Mouse (Mus musculus): ENCODE data around the gene Slc24a3. TPM values are rescaled to one million over a fixed set of nuclear protein-coding genes. Genes with fewer than 3 reads are reported as not detected.

The Slc24a3 gene
- polyA plus RNA-seq, 1 experiment from 2014 or later: 14.9 TPM

GRCm38 (mm10) chr2:145420967-145421888, 253.7 kb downstream of the Slc24a3 start:
- no peak overlapping the region for H3K4me2 ChIP-seq
- H3K4me3 ChIP-seq: no peak overlapping the region
- no peaks in the 10 kb centered on the region; the same call in 1 of the 2 replicates for H3K9me3 ChIP-seq
- 71% methylated on average over 5 of the region's 5 CpGs for WGBS
- no peaks in the 10 kb centered on the region for H3K36me3 ChIP-seq
- H3K27me3 ChIP-seq: no peaks in the 10 kb centered on the region
- H3K27ac ChIP-seq (replicated peaks): no peak overlapping the region; the same call in 1 of the 2 replicates
- H3K4me1 ChIP-seq (replicated peaks): peaks cover 6% of the 10 kb centered on the region
- no peak overlapping the region for H3K9ac ChIP-seq
- ATAC-seq (ENCODE audit: low read depth): no peak

DNA sequence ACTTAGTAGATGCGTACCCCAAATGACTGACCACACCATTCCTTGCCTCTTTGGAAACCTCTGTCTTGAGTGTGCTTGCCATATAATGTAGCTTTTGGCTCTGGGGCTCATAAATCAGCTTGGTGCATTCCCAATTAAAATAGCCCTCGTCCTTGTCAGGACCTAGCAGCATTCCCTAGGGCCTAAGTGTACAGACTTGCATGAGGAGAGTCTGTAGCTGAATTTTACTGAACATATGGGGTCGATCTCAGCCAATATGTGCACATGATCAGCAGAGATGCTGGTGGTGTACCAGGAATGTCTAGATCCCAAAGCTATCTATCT, 254.3 kb downstream of the Slc24a3 start:
- peaks cover 6% of the 10 kb centered on the region for H3K4me1 ChIP-seq (replicated peaks)
- no peak overlapping the region for H3K4me3 ChIP-seq
- ATAC-seq (ENCODE audit: low read depth): no peak
- H3K9me3 ChIP-seq: no peaks in the 10 kb centered on the region; the same call in 1 of the 2 replicates
- no peak overlapping the region for H3K4me2 ChIP-seq
- H3K27ac ChIP-seq (replicated peaks): no peak overlapping the region
- H3K27me3 ChIP-seq: no peaks in the 10 kb centered on the region
- 34% methylated on average over 3 of the region's 3 CpGs for WGBS
- no peak overlapping the region for H3K9ac ChIP-seq
- H3K36me3 ChIP-seq: no peaks in the 10 kb centered on the region

- Histone ChIP-seq H3K4me1 (replicated peaks) (no peaks in the 10 kb centered on the region), H3K27me3 (no peaks in the 10 kb centered on the region), H3K36me3 (no peaks in the 10 kb centered on the region), H3K9me3 (no peaks in the 10 kb centered on the region), H3K27ac (replicated peaks) (no peak overlapping the region), H3K4me3 (no peak overlapping the region), H3K9ac (no peak overlapping the region), H3K4me2 (no peak overlapping the region)
- no peak for ATAC-seq (ENCODE audit: low read depth)
- WGBS: 90% methylated on average over 5 of the region's 5 CpGs
Measured at GRCm38 (mm10) chr2:145429982-145430381, 262.4 kb downstream of the Slc24a3 start.

- Histone ChIP-seq H3K4me3 (no peak overlapping the region), H3K4me2 (no peak overlapping the region), H3K9ac (no peak overlapping the region), H3K4me1 (replicated peaks) (no peaks in the 10 kb centered on the region; the same call in 1 of the 2 replicates), H3K36me3 (no peaks in the 10 kb centered on the region), H3K27me3 (no peaks in the 10 kb centered on the region), H3K27ac (replicated peaks) (no peak overlapping the region), H3K9me3 (no peaks in the 10 kb centered on the region)
- ATAC-seq (ENCODE audit: low read depth): no peak
- WGBS: 93% methylated on average over 1 of the region's 1 CpGs
Measured at GRCm38 (mm10) chr2:145434068-145434467, 266.5 kb downstream of the Slc24a3 start.

GRCm38 (mm10) chr2:145438336-145438735, 270.8 kb downstream of the Slc24a3 start:
- Histone ChIP-seq H3K4me2 (no peak overlapping the region), H3K27ac (replicated peaks) (no peak overlapping the region), H3K36me3 (no peaks in the 10 kb centered on the region), H3K4me3 (no peak overlapping the region), H3K9me3 (no peaks in the 10 kb centered on the region), H3K27me3 (no peaks in the 10 kb centered on the region), H3K9ac (no peak overlapping the region), H3K4me1 (replicated peaks) (no peaks in the 10 kb centered on the region; the same call in 1 of the 2 replicates)
- no peak for ATAC-seq (ENCODE audit: low read depth)
- 35% methylated on average over 5 of the region's 5 CpGs for WGBS

DNA sequence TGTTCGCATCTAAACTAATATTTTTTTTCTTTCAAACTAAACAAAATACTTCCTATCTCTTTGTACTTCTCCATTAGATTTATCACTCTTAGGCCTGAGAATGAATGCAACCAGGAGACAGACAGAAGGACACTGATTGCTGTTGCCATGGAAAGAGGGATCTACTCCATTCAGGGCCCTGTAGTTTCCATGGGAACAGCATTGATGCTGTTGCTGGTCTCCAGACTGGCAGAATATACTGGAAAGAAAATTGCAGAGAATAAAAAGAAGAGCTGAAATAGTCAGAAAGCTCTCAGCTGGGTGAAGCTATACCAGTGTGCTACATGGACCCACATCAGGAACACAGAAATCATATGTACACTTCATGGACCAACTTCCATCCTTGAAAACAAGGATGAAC, 272.2 kb downstream of the Slc24a3 start:
- no peaks in the 10 kb centered on the region for H3K27me3 ChIP-seq
- 89% methylated on average over 1 of the region's 1 CpGs for WGBS
- H3K4me1 ChIP-seq (replicated peaks): no peaks in the 10 kb centered on the region; the same call in 1 of the 2 replicates
- H3K4me3 ChIP-seq: no peak overlapping the region
- H3K27ac ChIP-seq (replicated peaks): no peak overlapping the region
- no peaks in the 10 kb centered on the region for H3K36me3 ChIP-seq
- ATAC-seq (ENCODE audit: low read depth): no peak
- H3K9me3 ChIP-seq: no peaks in the 10 kb centered on the region
- no peak overlapping the region for H3K4me2 ChIP-seq
- no peak overlapping the region for H3K9ac ChIP-seq

GRCm38 (mm10) chr2:145457106-145457747, 289.7 kb downstream of the Slc24a3 start:
- ATAC-seq (ENCODE audit: low read depth): no peak
- no peak overlapping the region for H3K4me2 ChIP-seq
- 57% methylated on average over 8 of the region's 8 CpGs for WGBS
- no peaks in the 10 kb centered on the region for H3K9me3 ChIP-seq
- H3K4me3 ChIP-seq: no peak overlapping the region
- H3K9ac ChIP-seq: no peak overlapping the region
- no peaks in the 10 kb centered on the region for H3K36me3 ChIP-seq
- no peaks in the 10 kb centered on the region for H3K27me3 ChIP-seq
- H3K4me1 ChIP-seq (replicated peaks): peaks cover 6% of the 10 kb centered on the region; the same call in 1 of the 2 replicates
- H3K27ac ChIP-seq (replicated peaks): no peak overlapping the region

- Histone ChIP-seq H3K27ac (replicated peaks) (no peak overlapping the region), H3K4me1 (replicated peaks) (peaks cover 6% of the 10 kb centered on the region; the same call in 1 of the 2 replicates), H3K36me3 (no peaks in the 10 kb centered on the region), H3K9me3 (no peaks in the 10 kb centered on the region), H3K27me3 (no peaks in the 10 kb centered on the region), H3K4me2 (no peak overlapping the region), H3K9ac (no peak overlapping the region), H3K4me3 (no peak overlapping the region)
- WGBS: 42% methylated on average over 3 of the region's 3 CpGs
- no peak for ATAC-seq (ENCODE audit: low read depth)
Measured at GRCm38 (mm10) chr2:145460854-145461423, 293.4 kb downstream of the Slc24a3 start.

DNA sequence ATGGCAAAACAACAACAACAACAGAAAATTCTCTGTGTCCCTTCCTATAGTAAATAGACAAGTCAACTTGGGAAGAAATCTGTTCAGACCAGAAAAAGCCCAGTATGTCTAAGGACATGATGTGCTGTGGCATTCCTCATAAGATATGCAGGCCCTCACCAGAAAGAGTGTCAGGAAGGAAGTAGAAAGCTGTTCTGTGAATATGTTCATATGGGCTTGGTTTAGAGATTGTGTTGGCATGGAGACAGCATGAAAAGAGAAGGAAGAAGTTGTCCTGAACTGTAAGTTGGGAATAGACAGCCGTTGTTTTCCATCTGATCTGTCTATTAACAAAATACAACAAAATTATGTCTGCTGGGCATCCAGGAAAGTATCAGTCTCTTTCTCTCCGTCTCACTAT, 294.7 kb downstream of the Slc24a3 start:
- H3K9ac ChIP-seq: no peak overlapping the region
- WGBS: 96% methylated on average over 2 of the region's 2 CpGs
- no peak overlapping the region for H3K4me3 ChIP-seq
- no peak for ATAC-seq (ENCODE audit: low read depth)
- H3K4me1 ChIP-seq (replicated peaks): peaks cover 6% of the 10 kb centered on the region; the same call in 1 of the 2 replicates
- no peak overlapping the region for H3K4me2 ChIP-seq
- H3K36me3 ChIP-seq: no peaks in the 10 kb centered on the region
- no peak overlapping the region for H3K27ac ChIP-seq (replicated peaks)
- H3K27me3 ChIP-seq: no peaks in the 10 kb centered on the region
- H3K9me3 ChIP-seq: no peaks in the 10 kb centered on the region

DNA sequence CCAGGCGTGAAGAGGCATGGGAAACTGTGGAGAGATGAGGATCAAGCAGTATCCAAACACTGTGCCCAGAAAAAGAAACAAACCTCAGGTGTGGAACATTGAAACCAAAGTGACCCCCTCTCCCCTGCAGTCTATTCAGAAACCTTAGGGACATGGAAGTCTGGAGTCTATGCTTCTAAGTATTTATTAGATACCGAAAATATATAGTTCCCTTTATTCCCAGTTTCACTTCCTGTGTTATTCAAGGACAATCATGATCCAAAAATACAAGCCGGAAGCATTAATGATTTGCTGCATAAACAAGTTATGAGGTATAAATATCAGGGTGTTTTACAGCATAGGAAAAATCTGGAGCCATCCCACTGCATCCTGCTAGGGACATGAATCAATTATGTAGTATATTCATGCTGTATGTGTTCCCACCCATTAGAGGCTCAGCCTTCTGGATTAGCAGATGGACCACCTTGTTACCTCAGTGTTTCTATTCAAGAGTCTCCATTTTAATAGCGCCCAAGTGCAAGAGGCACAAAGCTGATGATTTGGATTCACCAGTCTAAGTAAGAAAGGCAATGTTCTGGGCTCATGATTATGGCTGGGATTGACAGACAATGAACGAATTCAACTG, 301.3 kb downstream of the Slc24a3 start:
- ATAC-seq (ENCODE audit: low read depth): no peak
- 88% methylated on average over 5 of the region's 5 CpGs for WGBS

DNA sequence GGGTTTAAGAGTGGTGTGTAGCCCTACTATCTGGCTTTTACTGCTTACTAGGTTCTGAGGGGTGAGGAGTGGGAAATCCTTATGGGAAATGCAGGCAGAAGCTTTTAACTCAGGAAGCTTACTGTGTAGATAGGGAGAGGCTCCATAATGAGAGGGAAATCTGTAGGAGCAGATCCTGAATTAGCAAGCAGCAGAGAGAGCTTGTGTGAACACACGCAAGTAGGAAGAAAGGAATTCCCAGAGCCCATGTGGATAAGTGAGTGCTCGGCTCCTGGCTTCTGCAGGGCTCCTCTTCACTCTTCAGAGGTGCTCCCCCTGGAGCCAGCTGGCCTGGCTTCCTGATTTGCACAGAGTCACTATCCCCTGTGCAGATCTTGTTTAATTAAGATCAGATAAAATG, 309.9 kb downstream of the Slc24a3 start:
- Histone ChIP-seq H3K27ac (replicated peaks) (no peak overlapping the region), H3K9me3 (no peaks in the 10 kb centered on the region), H3K27me3 (no peaks in the 10 kb centered on the region), H3K9ac (no peak overlapping the region), H3K4me2 (no peak overlapping the region), H3K4me3 (no peak overlapping the region), H3K4me1 (replicated peaks) (no peaks in the 10 kb centered on the region), H3K36me3 (no peaks in the 10 kb centered on the region)
- 81% methylated on average over 2 of the region's 2 CpGs for WGBS
- no peak for ATAC-seq (ENCODE audit: low read depth)

More for the DNA sequence above, 301.3 kb downstream of the Slc24a3 start:
- Histone ChIP-seq H3K27ac (replicated peaks) (no peak overlapping the region), H3K4me2 (no peak overlapping the region), H3K4me1 (replicated peaks) (no peaks in the 10 kb centered on the region), H3K36me3 (no peaks in the 10 kb centered on the region), H3K4me3 (no peak overlapping the region), H3K27me3 (no peaks in the 10 kb centered on the region), H3K9ac (no peak overlapping the region), H3K9me3 (no peaks in the 10 kb centered on the region)

- Histone ChIP-seq H3K4me2 (no peak overlapping the region), H3K27me3 (no peaks in the 10 kb centered on the region), H3K9ac (no peak overlapping the region), H3K9me3 (no peaks in the 10 kb centered on the region), H3K27ac (replicated peaks) (no peak overlapping the region), H3K4me3 (no peak overlapping the region), H3K36me3 (no peaks in the 10 kb centered on the region), H3K4me1 (replicated peaks) (no peaks in the 10 kb centered on the region)
- 56% methylated on average over 2 of the region's 2 CpGs for WGBS
- ATAC-seq (ENCODE audit: low read depth): no peak
Measured at GRCm38 (mm10) chr2:145479676-145480075, 312.1 kb downstream of the Slc24a3 start.
